Mouse (Mus musculus): Measurements from ENCODE around the gene Asic3. TPM values are rescaled to one million over a fixed set of nuclear protein-coding genes. Genes with fewer than 3 reads are reported as not detected.

Asic3 gene
- polyA plus RNA-seq, 1 experiment from 2014 or later, result 2.1 TPM

DNA sequence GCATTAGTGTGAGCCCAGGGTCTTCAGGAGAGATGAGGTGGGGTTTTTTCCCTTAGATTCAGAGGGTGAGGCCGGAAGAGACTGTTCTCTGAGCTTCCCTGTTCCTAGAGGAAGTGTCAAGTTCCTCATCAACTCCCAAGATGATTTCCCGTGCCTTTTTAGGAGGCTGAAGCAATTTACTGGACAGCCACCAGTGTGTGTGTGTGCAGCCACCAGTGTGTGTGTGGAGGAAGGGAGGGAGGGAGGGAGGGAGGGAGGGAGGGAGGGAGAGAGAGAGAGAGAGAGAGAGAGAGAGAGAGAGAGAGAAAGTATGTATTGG lies 40.8 kb downstream of the Asic3 start:
- Histone ChIP-seq H3K9ac (ENCODE audit: low read depth, low read length) (peak overlapping the region; percentile 90), H3K36me3 (ENCODE audit: control insufficient read depth, insufficient read depth, low read length) (peaks cover 6% of the 10 kb centered on the region; the same call in 1 of the 2 replicates), H3K4me1 (ENCODE audit: control insufficient read depth, insufficient read depth, low read length) (peaks cover 22% of the 10 kb centered on the region), H3K4me2 (ENCODE audit: low read depth, low read length) (peak overlapping the region; percentile 95), H3K27ac (replicated peaks; ENCODE audit: low read depth, low read length) (no peak overlapping the region), H3K27me3 (replicated peaks; ENCODE audit: control insufficient read depth, insufficient read depth, low read length) (no peaks in the 10 kb centered on the region), H3K9me3 (ENCODE audit: control insufficient read depth, low read length) (no peaks in the 10 kb centered on the region), H3K4me3 (ENCODE audit: low read depth, low read length) (peak overlapping the region; percentile 76)
- WGBS, result 26% methylated on average over 2 of the region's 2 CpGs
- no peak for DNase-seq (ENCODE audit: low spot score)
- ATAC-seq (ENCODE audit: low read depth), result no peak

DNA sequence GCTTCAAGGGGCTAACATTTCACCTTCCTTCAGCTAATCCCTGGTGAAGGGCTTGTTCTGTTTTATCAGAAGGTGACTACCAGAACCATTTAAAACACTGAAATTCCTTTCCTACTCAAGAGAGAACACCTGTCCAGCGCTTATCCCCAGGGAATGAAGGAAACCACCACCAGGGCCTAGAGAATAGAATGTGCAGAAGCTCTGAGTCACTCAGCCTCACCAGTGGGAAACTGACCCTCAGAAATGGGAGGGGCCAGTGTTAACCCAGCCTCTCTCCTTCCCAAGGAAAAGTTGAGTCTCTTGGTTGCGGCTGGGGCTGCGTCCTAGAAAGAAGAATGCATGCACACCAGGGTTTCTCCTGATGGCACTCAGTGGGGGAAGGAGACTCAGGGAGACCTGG lies 41.9 kb downstream of the Asic3 start:
- H3K36me3 ChIP-seq (ENCODE audit: control insufficient read depth, insufficient read depth, low read length), result peaks cover 6% of the 10 kb centered on the region; the same call in 1 of the 2 replicates
- H3K4me3 ChIP-seq (ENCODE audit: low read depth, low read length), result no peak overlapping the region
- 58% methylated on average over 3 of the region's 3 CpGs for WGBS
- no peak overlapping the region for H3K27ac ChIP-seq (replicated peaks; ENCODE audit: low read depth, low read length)
- H3K4me1 ChIP-seq (ENCODE audit: control insufficient read depth, insufficient read depth, low read length), result peaks cover 22% of the 10 kb centered on the region
- H3K4me2 ChIP-seq (ENCODE audit: low read depth, low read length), result peak overlapping the region; percentile 95; the same call in 1 of the 2 replicates
- no peaks in the 10 kb centered on the region for H3K9me3 ChIP-seq (ENCODE audit: control insufficient read depth, low read length)
- DNase-seq (ENCODE audit: low spot score), result no peak
- H3K9ac ChIP-seq (ENCODE audit: low read depth, low read length), result no peak overlapping the region
- no peak for ATAC-seq (ENCODE audit: low read depth)
- no peaks in the 10 kb centered on the region for H3K27me3 ChIP-seq (replicated peaks; ENCODE audit: control insufficient read depth, insufficient read depth, low read length)

DNA sequence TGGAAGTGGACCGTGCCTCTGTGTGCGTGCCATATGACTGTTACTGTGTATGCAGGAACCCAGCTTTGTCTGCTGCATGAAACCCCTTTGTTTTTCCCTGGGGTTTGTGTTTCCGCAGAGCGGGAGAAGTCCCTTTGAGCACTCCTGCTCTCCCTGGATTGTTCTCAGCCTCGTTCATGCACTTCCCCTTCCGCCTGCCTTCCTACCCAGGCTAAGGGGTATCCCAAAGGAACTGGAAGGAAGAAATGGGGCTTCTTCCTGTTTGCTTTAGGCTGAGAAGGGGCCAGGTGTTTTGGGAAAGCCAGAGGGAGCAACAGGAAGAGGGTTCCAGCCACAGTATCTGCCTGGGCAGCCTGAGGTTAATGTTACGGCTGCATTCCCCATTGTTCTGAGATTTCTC lies 42.4 kb downstream of the Asic3 start:
- H3K4me2 ChIP-seq (ENCODE audit: low read depth, low read length), result peak overlapping the region; percentile 10; the same call in 1 of the 2 replicates
- 56% methylated on average over 7 of the region's 7 CpGs for WGBS

DNA sequence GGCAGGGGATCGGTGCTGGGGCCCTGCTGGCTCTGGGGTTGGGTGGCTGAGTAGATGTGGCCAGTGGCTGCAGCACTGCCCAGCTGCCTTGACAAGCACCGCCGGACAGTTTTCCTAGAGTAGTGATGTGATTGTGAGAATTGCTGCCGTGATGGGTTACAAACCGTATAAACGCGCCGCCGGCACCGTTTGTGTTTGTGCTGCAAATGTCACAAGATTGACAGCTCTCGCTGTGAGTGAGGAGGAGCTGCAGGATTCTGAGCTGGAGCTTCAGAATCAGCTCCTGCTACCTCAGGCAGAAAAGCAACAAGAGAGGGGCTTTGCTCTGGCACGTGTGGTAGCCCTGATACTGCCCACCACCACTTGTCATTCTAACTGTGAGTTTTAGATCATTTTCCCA lies 53.6 kb downstream of the Asic3 start:
- DNase-seq (ENCODE audit: low spot score) (no peak), ATAC-seq (ENCODE audit: low read depth) (no peak)
- Histone ChIP-seq H3K27ac (replicated peaks; ENCODE audit: low read depth, low read length) (no peak overlapping the region), H3K4me3 (ENCODE audit: low read depth, low read length) (no peak overlapping the region), H3K4me2 (ENCODE audit: low read depth, low read length) (no peak overlapping the region), H3K27me3 (replicated peaks; ENCODE audit: control insufficient read depth, insufficient read depth, low read length) (no peaks in the 10 kb centered on the region), H3K9me3 (ENCODE audit: control insufficient read depth, low read length) (no peaks in the 10 kb centered on the region), H3K36me3 (ENCODE audit: control insufficient read depth, insufficient read depth, low read length) (peaks cover 2% of the 10 kb centered on the region; the same call in 1 of the 2 replicates), H3K9ac (ENCODE audit: low read depth, low read length) (no peak overlapping the region), H3K4me1 (ENCODE audit: control insufficient read depth, insufficient read depth, low read length) (no peaks in the 10 kb centered on the region)
- WGBS, result 52% methylated on average over 12 of the region's 12 CpGs

More for the DNA sequence above, 42.4 kb downstream of the Asic3 start:
- H3K4me1 ChIP-seq (ENCODE audit: control insufficient read depth, insufficient read depth, low read length), result peaks cover 22% of the 10 kb centered on the region
- H3K27me3 ChIP-seq (replicated peaks; ENCODE audit: control insufficient read depth, insufficient read depth, low read length), result no peaks in the 10 kb centered on the region
- H3K9me3 ChIP-seq (ENCODE audit: control insufficient read depth, low read length), result no peaks in the 10 kb centered on the region
- H3K36me3 ChIP-seq (ENCODE audit: control insufficient read depth, insufficient read depth, low read length), result peaks cover 11% of the 10 kb centered on the region; the same call in 1 of the 2 replicates
- no peak overlapping the region for H3K9ac ChIP-seq (ENCODE audit: low read depth, low read length)
- H3K27ac ChIP-seq (replicated peaks; ENCODE audit: low read depth, low read length), result no peak overlapping the region
- ATAC-seq (ENCODE audit: low read depth) (no peak), DNase-seq (ENCODE audit: low spot score) (no peak)
- H3K4me3 ChIP-seq (ENCODE audit: low read depth, low read length), result no peak overlapping the region

Other genes with a start within 250 kb of the Asic3 start
- 11.2 and 15.3 TPM in 2 replicates for gene Nupl2, start 248.4 kb upstream of the Asic3 start, polyA plus RNA-seq (2014; fragmentation: Nextera tagmentation; extraction: Ambion mirVana)
- 6.7 and 7.6 TPM in 2 replicates for gene Kcnh2, start 61.8 kb upstream of the Asic3 start, polyA plus RNA-seq (2014; fragmentation: Nextera tagmentation; extraction: Ambion mirVana)
- 7.8 and 7.9 TPM in 2 replicates for gene Nos3, start 48.6 kb upstream of the Asic3 start, polyA plus RNA-seq (2014; fragmentation: Nextera tagmentation; extraction: Ambion mirVana)
- 0.75 and 0.81 TPM in 2 replicates for gene Atg9b, start 21.2 kb upstream of the Asic3 start, polyA plus RNA-seq (2014; fragmentation: Nextera tagmentation; extraction: Ambion mirVana)
- 35.6 and 42.0 TPM in 2 replicates for gene Abcb8, start 19.7 kb upstream of the Asic3 start, polyA plus RNA-seq (2014; fragmentation: Nextera tagmentation; extraction: Ambion mirVana)
- 48.2 and 55.0 TPM in 2 replicates for gene Cdk5, start 10.1 kb downstream of the Asic3 start, polyA plus RNA-seq (2014; fragmentation: Nextera tagmentation; extraction: Ambion mirVana)
- gene Slc4a2, start 10.4 kb downstream of the Asic3 start, polyA plus RNA-seq (2014; fragmentation: Nextera tagmentation; extraction: Ambion mirVana), result 26.0 and 31.0 TPM in 2 replicates
- gene Fastk, start 31.9 kb downstream of the Asic3 start, polyA plus RNA-seq (2014; fragmentation: Nextera tagmentation; extraction: Ambion mirVana), result 111 and 119 TPM in 2 replicates
- 16.5 and 21.3 TPM in 2 replicates for gene Tmub1, start 34.5 kb downstream of the Asic3 start, polyA plus RNA-seq (2014; fragmentation: Nextera tagmentation; extraction: Ambion mirVana)
- gene Agap3, start 38.8 kb downstream of the Asic3 start, polyA plus RNA-seq (2014; fragmentation: Nextera tagmentation; extraction: Ambion mirVana), result 31.5 and 33.9 TPM in 2 replicates
- gene Gbx1, start 113.8 kb downstream of the Asic3 start, polyA plus RNA-seq (2014; fragmentation: Nextera tagmentation; extraction: Ambion mirVana), result 0.04 and 0.05 TPM in 2 replicates
- gene Asb10, start 127.6 kb downstream of the Asic3 start, polyA plus RNA-seq (2014; fragmentation: Nextera tagmentation; extraction: Ambion mirVana), result 1.2 and 1.8 TPM in 2 replicates
- not detected in 2 replicates for gene 4931409K22Rik, start 143.4 kb downstream of the Asic3 start, polyA plus RNA-seq (2014; fragmentation: Nextera tagmentation; extraction: Ambion mirVana)
- 83.7 and 96.3 TPM in 2 replicates for gene Abcf2, start 164.1 kb downstream of the Asic3 start, polyA plus RNA-seq (2014; fragmentation: Nextera tagmentation; extraction: Ambion mirVana)
- gene Chpf2, start 173.3 kb downstream of the Asic3 start, polyA plus RNA-seq (2014; fragmentation: Nextera tagmentation; extraction: Ambion mirVana), result 21.2 and 23.4 TPM in 2 replicates
- 48.9 and 54.7 TPM in 2 replicates for gene Smarcd3, start 211.0 kb downstream of the Asic3 start, polyA plus RNA-seq (2014; fragmentation: Nextera tagmentation; extraction: Ambion mirVana)

All from embryonic facial prominence, embryonic 14.5 days (tissue).